Mouse (Mus musculus): ENCODE results near the gene Peli2.

DNA sequence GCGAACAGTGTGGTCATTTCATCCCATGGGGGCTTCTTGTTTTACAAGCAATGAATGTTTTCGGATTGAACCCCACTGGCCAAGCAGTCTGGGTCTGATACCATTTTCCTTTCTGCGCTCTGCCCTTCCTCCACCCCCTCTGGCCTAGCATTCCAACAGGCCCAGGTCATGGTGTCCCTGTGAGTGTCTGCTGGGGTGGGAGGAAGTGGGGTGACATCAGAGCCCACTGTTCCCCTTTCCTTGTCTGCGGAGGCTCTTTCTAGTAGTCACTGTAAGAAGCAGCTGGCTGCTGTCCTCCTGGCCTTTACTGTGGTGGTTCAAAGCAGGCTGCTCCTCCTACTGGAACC, 10.9 kb downstream of the Peli2 start:
- no peak for TF ChIP-seq CTCF (IDR thresholded peaks at IDR 0.05)
- no peak for TF ChIP-seq EP300 (IDR thresholded peaks at IDR 0.05)
